Mouse (Mus musculus): ENCODE measurements at regions not wholly inside any gene's neighbourhood (a gene's known extent, or its start where the extent isn't known, plus 50 kb on each side); places are given as distances from the start of the nearest gene placed in this dataset.

- no peak for TF ChIP-seq EP300 (IDR thresholded peaks at IDR 0.05; ENCODE audit: low read depth)
- TF ChIP-seq CTCF (IDR thresholded peaks at IDR 0.05; ENCODE audit: low read depth), result no peak
These were observed 529.5 kb upstream of the Pdcd1 start for GRCm38 (mm10) chr1:94581650-94582405.
